Mouse (Mus musculus) thymus, adult 18-20 months (tissue): ENCODE measurements around the gene Dlg3.

Source experiments
- DNase-seq, 2 experiments: peaks; one replicate each; pipeline ENCODE4 v3.0.0; 2022; ENCODE audit warnings: mixed read lengths in 2 of 2

The Dlg3 gene

GRCm38 (mm10) chrX:100767181-100767884 is at the start of gene Dlg3:
Gene Dlg3, plus strand, starts transcription at chrX:100767722.
- DNase-seq = no peak

GRCm38 (mm10) chrX:100728947-100729346 is 38.6 kb upstream of the Dlg3 start:
- no peak for DNase-seq

GRCm38 (mm10) chrX:100729665-100730188 is 37.8 kb upstream of the Dlg3 start, which contains the start of gene Gdpd2:
Gene Gdpd2, plus strand, starts transcription at chrX:100729873.
- DNase-seq = peak in 1 of 2 experiments; percentile 4

DNA sequence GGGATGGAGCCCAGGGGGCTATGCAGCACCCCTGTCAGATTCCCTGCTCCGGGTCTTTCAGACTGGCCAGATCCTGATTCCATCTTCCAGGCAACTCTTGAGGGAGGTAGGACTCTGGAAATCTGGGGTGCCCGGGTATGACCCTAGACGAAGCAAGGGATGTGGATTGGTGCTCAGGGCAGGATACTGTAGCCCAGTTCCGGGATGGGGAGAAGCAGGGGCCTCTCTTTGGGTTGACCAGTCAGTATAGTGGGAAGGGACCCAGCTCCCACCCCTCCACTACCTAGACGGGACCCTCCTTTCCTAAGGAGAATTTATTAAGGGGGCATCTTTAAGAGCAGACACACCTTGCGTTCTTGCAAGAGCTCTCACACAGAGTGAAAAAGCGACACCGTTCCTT is 37.3 kb upstream of the Dlg3 start:
- no peak for DNase-seq

GRCm38 (mm10) chrX:100734359-100734758 is 33.2 kb upstream of the Dlg3 start:
- DNase-seq = no peak

DNA sequence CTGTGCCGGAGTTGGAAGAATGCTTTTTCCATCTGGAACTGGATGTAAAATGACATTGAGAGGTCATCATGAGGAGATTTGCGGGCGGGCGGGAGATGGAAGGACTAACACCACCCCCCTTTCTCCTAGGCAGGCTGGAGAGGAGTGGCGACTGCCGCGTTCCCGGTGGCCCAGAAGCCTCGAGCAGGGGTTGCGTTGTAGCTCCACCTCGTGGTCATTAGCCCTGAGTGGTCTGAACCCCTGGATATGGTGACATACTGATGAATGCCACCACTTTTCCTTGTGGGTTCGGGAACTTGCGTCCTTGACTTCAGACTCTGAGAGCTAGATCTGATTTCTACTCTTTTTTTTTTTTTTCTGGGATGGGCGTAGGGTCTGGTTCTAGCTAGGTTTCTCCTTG is 28.6 kb upstream of the Dlg3 start:
- peak in 1 of 2 experiments; percentile 5 for DNase-seq

DNA sequence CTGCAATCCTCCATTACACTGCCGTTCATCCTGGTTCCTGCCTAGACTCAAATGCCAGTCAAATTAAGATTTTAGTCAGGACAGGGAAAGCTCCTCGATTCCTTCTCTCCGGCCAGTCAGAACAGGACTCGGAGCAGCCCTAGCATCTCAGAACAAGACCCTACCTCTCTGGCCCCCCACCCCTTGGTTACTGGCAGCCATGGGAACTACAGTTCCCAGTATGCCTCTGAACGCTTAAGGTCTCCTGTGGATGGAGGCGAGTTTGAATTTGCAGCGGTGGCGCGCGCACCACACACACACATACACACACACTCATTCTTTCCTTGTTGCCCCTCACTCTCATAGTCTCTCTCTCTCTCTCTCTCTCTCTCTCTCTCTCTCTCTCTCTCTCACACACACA is 28.1 kb upstream of the Dlg3 start:
- no peak for DNase-seq

- DNase-seq = no peak
These were observed 26.7 kb upstream of the Dlg3 start for GRCm38 (mm10) chrX:100740785-100741184.

DNA sequence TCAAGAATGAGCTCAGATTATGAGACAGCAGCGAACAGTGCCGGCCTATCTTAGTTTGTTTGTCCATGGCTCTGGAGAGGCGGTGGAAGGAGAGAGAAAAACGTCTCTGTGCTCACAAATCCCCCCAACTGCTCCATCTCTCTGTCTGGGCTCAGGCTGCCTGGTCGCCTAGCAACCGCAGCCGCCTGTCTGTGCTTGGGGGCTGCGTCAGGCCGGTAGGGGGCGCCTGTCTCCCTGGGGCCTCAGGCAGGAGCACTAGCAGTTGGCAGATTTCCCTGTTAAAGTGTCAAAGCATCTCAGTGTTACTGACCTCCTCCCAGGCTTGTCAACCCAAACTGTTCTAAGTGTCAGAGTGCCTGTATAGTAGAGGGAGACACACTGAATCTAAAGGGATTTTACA is 25.6 kb upstream of the Dlg3 start:
- DNase-seq = peak; percentile 6 to 15

GRCm38 (mm10) chrX:100765855-100766254 is 1.7 kb upstream of the Dlg3 start:
- DNase-seq = no peak

- DNase-seq = no peak
These were observed 534 bp downstream of the Dlg3 start for GRCm38 (mm10) chrX:100767885-100768626.

DNA sequence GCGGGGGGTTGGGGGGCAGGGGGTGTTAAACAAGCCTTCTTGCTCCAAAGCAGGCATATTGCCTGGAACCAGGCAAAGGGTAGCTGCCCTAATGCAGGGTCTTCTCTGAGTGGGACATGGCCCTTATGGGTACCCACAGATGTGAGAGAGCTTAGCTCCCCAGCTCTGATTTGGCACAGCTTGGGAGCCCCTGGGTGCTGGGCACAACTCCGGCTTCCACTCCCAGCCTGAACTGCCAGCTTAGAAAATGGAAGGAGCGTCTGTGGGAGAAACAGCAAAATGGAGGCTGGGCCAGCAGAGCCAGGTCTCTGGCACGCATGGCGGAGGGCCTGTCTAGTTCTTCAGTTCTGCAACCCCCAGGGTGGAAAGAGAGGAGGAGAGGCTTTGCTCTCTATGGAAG is 1.8 kb downstream of the Dlg3 start:
- DNase-seq = no peak

DNA sequence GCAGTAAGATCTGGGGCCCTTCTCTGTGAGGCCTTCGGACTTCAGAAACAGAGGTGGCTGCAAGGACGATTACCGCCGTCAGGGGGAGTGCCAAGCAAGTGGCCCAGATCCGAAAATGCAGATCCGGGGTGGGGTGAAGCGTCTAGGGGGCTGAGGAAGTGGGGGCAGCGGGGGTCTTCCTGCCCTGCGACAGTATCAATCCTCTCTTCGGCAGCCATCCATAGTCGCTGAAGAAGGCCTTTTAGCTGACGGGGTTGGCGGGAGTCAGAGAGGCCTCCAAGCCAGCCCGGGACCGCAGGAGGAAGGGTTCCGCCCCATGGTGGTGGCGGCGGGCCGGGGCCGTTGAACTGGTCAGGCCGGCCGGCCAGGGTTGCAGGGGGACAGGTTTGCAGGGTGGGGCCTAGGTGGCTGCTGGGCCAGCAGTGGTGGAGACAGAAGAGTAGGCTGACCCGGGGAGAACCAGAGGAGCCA is 6.9 kb downstream of the Dlg3 start:
- peak; percentile 35 to 47 for DNase-seq

GRCm38 (mm10) chrX:100775405-100775804 is 7.9 kb downstream of the Dlg3 start:
- no peak for DNase-seq

DNA sequence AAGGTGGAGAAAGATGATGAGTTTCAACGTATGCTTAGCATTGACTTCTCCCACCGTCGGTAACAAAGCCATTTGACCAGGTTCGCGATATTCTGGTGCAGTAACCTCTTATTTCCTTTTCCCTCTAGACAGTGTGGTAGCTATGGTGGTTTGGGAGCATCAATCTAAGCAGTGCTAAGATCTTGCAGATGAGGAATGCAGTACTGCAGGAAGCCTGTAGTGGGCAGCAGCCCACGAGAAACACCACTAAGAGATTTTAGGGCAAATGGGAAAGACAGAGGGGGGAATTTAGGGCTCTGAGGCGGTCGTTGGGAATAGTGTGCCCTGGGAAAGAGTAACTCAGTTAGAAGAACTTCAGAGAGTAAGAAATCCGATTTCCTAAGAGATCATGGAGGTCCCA is 9.0 kb downstream of the Dlg3 start:
- peak; percentile 13 to 42 for DNase-seq

DNA sequence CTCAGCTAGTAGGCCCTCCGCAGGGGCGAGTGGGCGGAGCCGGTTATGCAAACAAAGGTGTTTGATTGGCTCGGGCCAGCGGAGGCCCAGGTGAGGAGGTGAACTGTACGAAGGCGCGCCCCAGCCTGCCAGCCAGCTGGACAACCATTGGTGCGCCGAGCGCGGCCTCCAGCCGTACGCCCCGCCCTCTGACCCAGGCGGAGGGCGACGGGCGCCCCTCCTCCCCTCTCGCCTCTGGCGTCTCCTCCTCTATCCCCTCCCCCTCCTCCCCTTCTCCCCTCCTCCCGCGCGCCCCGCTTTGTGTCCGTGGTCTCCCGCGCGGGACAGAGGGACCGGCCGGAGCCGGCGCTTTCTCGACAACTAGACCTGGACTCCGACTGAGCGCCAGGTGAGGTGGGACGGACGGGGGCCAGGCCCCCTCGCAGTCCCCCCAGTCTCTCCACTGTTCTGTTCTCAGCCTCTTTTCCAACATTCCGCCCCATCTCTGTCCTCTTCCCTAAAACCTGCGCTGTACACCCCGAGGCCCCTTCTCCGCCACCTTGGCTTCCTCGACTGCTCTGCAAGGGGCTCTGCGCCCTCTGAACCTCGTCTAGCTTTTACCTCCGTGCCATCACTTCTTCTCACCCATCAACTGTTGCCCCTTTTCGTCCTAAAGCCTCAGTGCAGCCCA is 9.6 kb downstream of the Dlg3 start:
- peak; percentile 76 to 84 for DNase-seq

DNA sequence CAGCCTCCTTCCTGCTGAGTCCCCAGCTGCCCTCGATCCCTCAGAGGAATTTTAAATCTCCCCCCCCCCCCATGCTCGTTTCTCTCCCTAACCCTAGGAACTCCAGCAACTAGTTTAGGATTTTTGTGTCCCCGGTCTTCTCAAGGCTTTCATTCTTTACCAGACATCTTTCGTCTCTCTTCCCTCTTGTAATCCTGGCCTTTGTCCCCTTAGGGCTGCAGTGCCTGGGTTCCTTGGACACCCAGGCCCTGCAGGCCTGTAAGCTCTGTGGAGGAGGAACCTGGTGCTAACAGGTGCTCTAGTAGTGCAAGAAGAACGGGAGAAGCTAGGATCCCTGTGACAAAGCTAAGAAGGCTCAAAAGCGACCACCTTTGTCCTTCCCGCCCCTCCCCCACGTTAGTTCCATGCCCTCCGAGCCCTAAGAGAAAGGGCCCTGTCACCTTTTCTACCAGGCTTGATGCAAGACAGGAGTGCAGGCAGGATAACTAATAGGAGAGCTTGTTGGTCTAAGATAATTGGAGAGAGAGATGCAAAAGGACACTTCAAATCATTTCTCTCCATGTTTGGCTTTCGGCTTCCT is 10.2 kb downstream of the Dlg3 start:
- no peak for DNase-seq

- no peak for DNase-seq
These were observed 10.9 kb downstream of the Dlg3 start for GRCm38 (mm10) chrX:100778397-100778796.

DNA sequence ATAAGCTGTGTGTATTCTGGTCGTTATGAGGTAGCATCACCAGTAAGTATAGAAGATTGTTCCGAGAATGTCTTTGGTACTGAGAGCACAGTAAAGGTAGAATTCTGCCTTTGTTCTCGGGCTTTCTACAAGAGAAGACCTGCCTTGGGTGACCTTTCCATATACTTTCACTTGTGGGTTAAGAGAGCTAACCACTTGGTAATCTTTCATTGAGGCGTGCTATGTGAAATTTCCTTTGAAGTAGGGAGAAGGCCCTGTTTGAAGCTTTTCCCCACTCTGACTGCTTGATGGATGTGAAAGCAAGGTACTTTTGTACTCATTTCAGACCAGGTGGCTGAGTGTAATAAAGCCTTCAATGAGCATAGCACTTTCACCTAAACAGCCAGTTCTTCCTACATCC is 21.8 kb downstream of the Dlg3 start:
- no peak for DNase-seq

GRCm38 (mm10) chrX:100796041-100796740 is 28.7 kb downstream of the Dlg3 start:
- no peak for DNase-seq

DNA sequence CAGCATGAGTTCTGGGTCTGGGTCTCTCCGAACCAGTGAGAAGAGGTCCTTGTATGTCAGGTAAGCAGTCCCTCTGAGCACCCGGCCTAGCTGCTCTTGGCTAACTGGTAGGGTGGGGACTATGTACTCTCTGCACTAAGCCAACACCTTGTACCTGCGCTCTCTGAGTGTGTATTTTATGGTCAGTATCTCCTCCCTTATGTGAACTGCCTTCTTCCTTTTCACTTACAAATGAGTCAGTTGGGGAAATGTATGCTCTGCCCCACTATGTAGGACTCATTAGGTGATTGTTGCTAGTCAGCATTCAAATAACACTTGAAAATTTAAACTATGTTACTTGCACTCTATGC is 29.2 kb downstream of the Dlg3 start:
- no peak for DNase-seq

- DNase-seq = no peak
These were observed 29.8 kb downstream of the Dlg3 start for GRCm38 (mm10) chrX:100797370-100797769.
